Mouse (Mus musculus) layer of hippocampus, postnatal 36 days (tissue): ENCODE data around the gene Ccn2. TPM values are rescaled to one million over a fixed set of nuclear protein-coding genes. Genes with fewer than 3 reads are reported as not detected.

Experiments
- DNase-seq, 2 experiments: peaks; one replicate each; pipeline ENCODE4 v3.0.0; 2022
- total RNA-seq, 2 experiments: library from RNA; stranded (reverse); gene quantifications; 2 replicates each; pipeline ENCODE4 v1.2.3; 2021

The Ccn2 gene
- total RNA-seq, 2 experiments from 2014 or later: 6.3 to 8.3 TPM

- peak; percentile 26 to 52 for DNase-seq
Observed at GRCm38 (mm10) chr10:24642796-24643580, 47.7 kb downstream of the Ccn2 start.

DNA sequence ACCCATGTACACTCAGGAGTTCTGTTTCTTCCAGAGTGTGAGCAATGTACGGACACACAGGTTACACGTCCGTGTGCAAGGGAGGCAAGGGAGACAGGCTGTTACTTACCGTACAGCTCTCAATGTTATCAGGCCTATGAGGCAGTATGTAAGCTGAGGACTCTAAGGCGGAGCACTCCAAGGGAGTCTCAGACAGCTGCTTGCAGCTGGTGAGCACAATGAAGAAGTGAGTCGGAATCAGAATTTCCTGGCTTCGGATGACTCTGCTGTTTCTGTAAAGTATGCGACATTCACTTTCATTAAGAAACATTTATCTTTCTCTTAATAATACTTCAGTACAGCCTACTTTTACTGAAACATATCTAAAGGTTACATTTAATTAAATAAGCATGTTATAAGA, 49.9 kb downstream of the Ccn2 start:
- no peak for DNase-seq

Other genes starting within 250 kb of the Ccn2 start
- gene Enpp1, start 116.7 kb downstream of the Ccn2 start, total RNA-seq: 1 to 10 TPM; 3.2 to 4.0 TPM
- under 1 TPM; 0.35 to 0.67 TPM for gene Enpp3, start 247.4 kb downstream of the Ccn2 start, total RNA-seq